Mouse (Mus musculus) frontal cortex, postnatal 14 days (tissue): ENCODE results near the gene Hes1.
A peak's percentile ranks its signal among the peaks of the same experiment; 100 is the strongest.
"Not testable (repeated sequence)": the region's sequence is repeated elsewhere in the genome, so short reads cannot be mapped to it uniquely, and the experiment has no call there.

ENCODE experiments used
- DNase-seq, 2 experiments: peaks; one replicate each; pipeline ENCODE4 v3.0.0; 2022; ENCODE audit warnings: low spot score in 2 of 2

Hes1 gene

GRCm38 (mm10) chr16:30069950-30070770 lies 6.0 kb downstream of the Hes1 start:
- DNase-seq, result peak; percentile 36 to 42

- DNase-seq, result no peak
Measured at GRCm38 (mm10) chr16:30070771-30071191, 6.6 kb downstream of the Hes1 start.

- DNase-seq, result no peak
Measured at GRCm38 (mm10) chr16:30073317-30073716, 9.1 kb downstream of the Hes1 start.

GRCm38 (mm10) chr16:30081498-30081897 lies 17.3 kb downstream of the Hes1 start:
- DNase-seq, result no peak

- DNase-seq, result no peak
Measured at GRCm38 (mm10) chr16:30081980-30082379, 17.8 kb downstream of the Hes1 start.

GRCm38 (mm10) chr16:30082965-30083364 lies 18.8 kb downstream of the Hes1 start:
- DNase-seq, result no peak

- no peak for DNase-seq
Measured at GRCm38 (mm10) chr16:30083536-30083935, 19.4 kb downstream of the Hes1 start.

GRCm38 (mm10) chr16:30088646-30089045 lies 24.5 kb downstream of the Hes1 start:
- DNase-seq, result no peak

GRCm38 (mm10) chr16:30090200-30090865 lies 26.1 kb downstream of the Hes1 start:
- DNase-seq, result no peak

- no peak for DNase-seq
Measured at GRCm38 (mm10) chr16:30096050-30096449, 31.9 kb downstream of the Hes1 start.

- DNase-seq, result no peak
Measured at GRCm38 (mm10) chr16:30096475-30096874, 32.3 kb downstream of the Hes1 start.

GRCm38 (mm10) chr16:30099124-30099523 lies 34.9 kb downstream of the Hes1 start:
- no peak for DNase-seq

- no peak for DNase-seq
Measured at GRCm38 (mm10) chr16:30102149-30102915, 38.1 kb downstream of the Hes1 start.

GRCm38 (mm10) chr16:30102982-30103381 lies 38.8 kb downstream of the Hes1 start:
- DNase-seq, result no peak

- no peak for DNase-seq
Measured at GRCm38 (mm10) chr16:30103495-30103894, 39.3 kb downstream of the Hes1 start.

GRCm38 (mm10) chr16:30104363-30104762 lies 40.2 kb downstream of the Hes1 start:
- DNase-seq, result no peak

GRCm38 (mm10) chr16:30105476-30105875 lies 41.3 kb downstream of the Hes1 start:
- DNase-seq, result no peak

- not testable (repeated sequence) for DNase-seq
Measured at GRCm38 (mm10) chr16:30108167-30108566, 44.0 kb downstream of the Hes1 start.

- DNase-seq, result no peak
Measured at GRCm38 (mm10) chr16:30110466-30110865, 46.3 kb downstream of the Hes1 start.

- DNase-seq, result no peak
Measured at GRCm38 (mm10) chr16:30111069-30111468, 46.9 kb downstream of the Hes1 start.

GRCm38 (mm10) chr16:30111566-30111965 lies 47.4 kb downstream of the Hes1 start:
- DNase-seq, result no peak

GRCm38 (mm10) chr16:30113170-30113569 lies 49.0 kb downstream of the Hes1 start:
- DNase-seq, result no peak
